Mouse (Mus musculus): ENCODE results near the gene Mdm2. TPM values are rescaled to one million over a fixed set of nuclear protein-coding genes. Genes with fewer than 3 reads are reported as not detected.

Gene Mdm2
- polyA plus RNA-seq, 1 experiment = 61.6 TPM

- Histone ChIP-seq H3K27ac (ENCODE audit: insufficient read depth, low read length) (no peak overlapping the region), H3K4me3 (ENCODE audit: insufficient read depth, low read length) (no peak overlapping the region), H3K4me1 (ENCODE audit: control insufficient read depth, insufficient read depth, low read length) (no peaks in the 10 kb centered on the region)
- TF ChIP-seq CTCF (IDR thresholded peaks at IDR 0.05; ENCODE audit: extremely low read depth, insufficient read depth, low read length) = no peak
- TF ChIP-seq POLR2A (IDR thresholded peaks at IDR 0.05; ENCODE audit: extremely low read depth, insufficient read depth, low read length) = no peak
These were observed 50.7 kb downstream of the Mdm2 start for GRCm38 (mm10) chr10:117659819-117660218.

GRCm38 (mm10) chr10:117659430-117659813 lies 51.1 kb downstream of the Mdm2 start:
- no peak overlapping the region for H3K27ac ChIP-seq (ENCODE audit: insufficient read depth, low read length)
- no peaks in the 10 kb centered on the region for H3K4me1 ChIP-seq (ENCODE audit: control insufficient read depth, insufficient read depth, low read length)
- H3K4me3 ChIP-seq (ENCODE audit: insufficient read depth, low read length) = no peak overlapping the region
- TF ChIP-seq POLR2A (IDR thresholded peaks at IDR 0.05; ENCODE audit: extremely low read depth, insufficient read depth, low read length) = no peak
- TF ChIP-seq CTCF (IDR thresholded peaks at IDR 0.05; ENCODE audit: extremely low read depth, insufficient read depth, low read length) = no peak

GRCm38 (mm10) chr10:117658522-117659429 lies 51.8 kb downstream of the Mdm2 start:
- no peak for TF ChIP-seq CTCF (IDR thresholded peaks at IDR 0.05; ENCODE audit: extremely low read depth, insufficient read depth, low read length)
- TF ChIP-seq POLR2A (IDR thresholded peaks at IDR 0.05; ENCODE audit: extremely low read depth, insufficient read depth, low read length) = no peak
- Histone ChIP-seq H3K27ac (ENCODE audit: insufficient read depth, low read length) (no peak overlapping the region), H3K4me3 (ENCODE audit: insufficient read depth, low read length) (no peak overlapping the region), H3K4me1 (ENCODE audit: control insufficient read depth, insufficient read depth, low read length) (no peaks in the 10 kb centered on the region)

DNA sequence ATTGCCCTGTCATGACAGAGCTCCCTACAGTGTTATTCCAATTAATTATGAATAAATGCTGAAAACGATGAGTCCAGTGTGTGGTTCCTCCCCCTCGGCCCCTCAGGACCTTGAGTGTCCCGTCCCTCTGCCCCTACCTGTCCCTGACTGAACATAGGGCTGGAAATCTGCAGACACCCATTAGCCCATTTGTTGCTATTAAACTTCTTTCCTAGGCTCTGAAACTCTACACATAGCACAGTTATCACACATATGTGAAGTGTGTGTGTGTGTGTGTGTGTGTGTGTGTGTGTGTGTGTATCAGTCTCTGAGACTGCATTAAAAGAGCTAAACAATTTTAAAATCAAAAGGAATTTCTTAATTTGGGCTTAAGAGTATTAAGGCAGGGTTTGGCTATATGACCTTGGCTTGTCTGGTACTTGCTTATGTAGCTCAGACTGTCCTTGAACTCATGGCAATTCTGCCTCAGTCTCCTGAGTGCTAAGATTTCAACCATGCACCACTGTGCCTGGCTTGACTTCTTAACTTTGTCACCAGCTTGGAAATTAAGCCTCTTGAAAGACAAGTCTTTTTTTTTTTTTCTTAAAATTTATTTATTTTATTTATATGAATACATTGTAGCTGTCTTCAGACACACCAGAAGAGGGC lies 52.8 kb downstream of the Mdm2 start:
- no peaks in the 10 kb centered on the region for H3K4me1 ChIP-seq (ENCODE audit: control insufficient read depth, insufficient read depth, low read length)
- no peak for TF ChIP-seq POLR2A (IDR thresholded peaks at IDR 0.05; ENCODE audit: extremely low read depth, insufficient read depth, low read length)
- TF ChIP-seq CTCF (IDR thresholded peaks at IDR 0.05; ENCODE audit: extremely low read depth, insufficient read depth, low read length) = no peak
- no peak overlapping the region for H3K4me3 ChIP-seq (ENCODE audit: insufficient read depth, low read length)
- H3K27ac ChIP-seq (ENCODE audit: insufficient read depth, low read length) = no peak overlapping the region

GRCm38 (mm10) chr10:117656985-117657658 lies 53.4 kb downstream of the Mdm2 start:
- Histone ChIP-seq H3K27ac (ENCODE audit: insufficient read depth, low read length) (no peak overlapping the region), H3K4me3 (ENCODE audit: insufficient read depth, low read length) (no peak overlapping the region), H3K4me1 (ENCODE audit: control insufficient read depth, insufficient read depth, low read length) (no peaks in the 10 kb centered on the region)
- no peak for TF ChIP-seq POLR2A (IDR thresholded peaks at IDR 0.05; ENCODE audit: extremely low read depth, insufficient read depth, low read length)
- no peak for TF ChIP-seq CTCF (IDR thresholded peaks at IDR 0.05; ENCODE audit: extremely low read depth, insufficient read depth, low read length)

DNA sequence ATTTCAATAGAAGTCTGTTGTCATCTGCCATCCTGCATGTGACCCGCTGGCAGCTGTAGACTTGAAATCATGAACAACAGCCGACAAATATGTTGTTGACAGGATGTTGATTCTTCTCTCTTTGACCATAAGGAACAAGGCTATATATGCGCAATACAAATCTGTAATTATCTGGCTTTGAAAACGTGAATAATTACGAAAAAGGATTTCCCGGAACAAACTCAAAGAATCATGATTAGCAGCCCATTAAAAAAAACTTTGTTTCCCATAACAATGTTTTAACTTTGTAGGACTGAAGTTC lies 53.9 kb downstream of the Mdm2 start:
- H3K27ac ChIP-seq (ENCODE audit: insufficient read depth, low read length) = no peak overlapping the region
- H3K4me3 ChIP-seq (ENCODE audit: insufficient read depth, low read length) = no peak overlapping the region
- no peak for TF ChIP-seq CTCF (IDR thresholded peaks at IDR 0.05; ENCODE audit: extremely low read depth, insufficient read depth, low read length)
- no peak for TF ChIP-seq POLR2A (IDR thresholded peaks at IDR 0.05; ENCODE audit: extremely low read depth, insufficient read depth, low read length)

GRCm38 (mm10) chr10:117655908-117656661 lies 54.5 kb downstream of the Mdm2 start:
- Histone ChIP-seq H3K4me1 (ENCODE audit: control insufficient read depth, insufficient read depth, low read length) (no peaks in the 10 kb centered on the region; the same call in 1 of the 2 replicates), H3K27ac (ENCODE audit: insufficient read depth, low read length) (no peak overlapping the region), H3K4me3 (ENCODE audit: insufficient read depth, low read length) (no peak overlapping the region)
- TF ChIP-seq POLR2A (IDR thresholded peaks at IDR 0.05; ENCODE audit: extremely low read depth, insufficient read depth, low read length) = no peak
- TF ChIP-seq CTCF (IDR thresholded peaks at IDR 0.05; ENCODE audit: extremely low read depth, insufficient read depth, low read length) = no peak

More for the DNA sequence above, 53.9 kb downstream of the Mdm2 start:
- no peaks in the 10 kb centered on the region; the same call in 1 of the 2 replicates for H3K4me1 ChIP-seq (ENCODE audit: control insufficient read depth, insufficient read depth, low read length)

- TF ChIP-seq POLR2A (IDR thresholded peaks at IDR 0.05; ENCODE audit: extremely low read depth, insufficient read depth, low read length) = no peak
- no peak for TF ChIP-seq CTCF (IDR thresholded peaks at IDR 0.05; ENCODE audit: extremely low read depth, insufficient read depth, low read length)
- H3K27ac ChIP-seq (ENCODE audit: insufficient read depth, low read length) = no peak overlapping the region
- H3K4me3 ChIP-seq (ENCODE audit: insufficient read depth, low read length) = no peak overlapping the region
- no peaks in the 10 kb centered on the region; the same call in 1 of the 2 replicates for H3K4me1 ChIP-seq (ENCODE audit: control insufficient read depth, insufficient read depth, low read length)
These were observed 55.1 kb downstream of the Mdm2 start for GRCm38 (mm10) chr10:117655460-117655859.

GRCm38 (mm10) chr10:117654576-117655123 lies 55.9 kb downstream of the Mdm2 start:
- TF ChIP-seq POLR2A (IDR thresholded peaks at IDR 0.05; ENCODE audit: extremely low read depth, insufficient read depth, low read length) (no peak), CTCF (IDR thresholded peaks at IDR 0.05; ENCODE audit: extremely low read depth, insufficient read depth, low read length) (no peak)
- Histone ChIP-seq H3K4me1 (ENCODE audit: control insufficient read depth, insufficient read depth, low read length) (no peaks in the 10 kb centered on the region; the same call in 1 of the 2 replicates), H3K27ac (ENCODE audit: insufficient read depth, low read length) (no peak overlapping the region), H3K4me3 (ENCODE audit: insufficient read depth, low read length) (no peak overlapping the region)
